Mouse (Mus musculus): ENCODE measurements at regions not wholly inside any gene's neighbourhood (a gene's known extent, or its start where the extent isn't known, plus 50 kb on each side); places are given as distances from the start of the nearest gene placed in this dataset.

- no peak for DNase-seq (ENCODE audit: low read depth, low spot score)
Measured at GRCm38 (mm10) chr5:64605991-64606390, 197.2 kb upstream of the Klf3 start.

GRCm38 (mm10) chr5:64609378-64610087 is 193.7 kb upstream of the Klf3 start:
- no peak for DNase-seq (ENCODE audit: low read depth, low spot score)

- no peak for DNase-seq (ENCODE audit: low read depth, low spot score)
Measured at GRCm38 (mm10) chr5:64610146-64610545, 193.0 kb upstream of the Klf3 start.

- DNase-seq (ENCODE audit: low read depth, low spot score): no peak
Measured at GRCm38 (mm10) chr5:64610562-64611405, 192.4 kb upstream of the Klf3 start.

GRCm38 (mm10) chr5:64612017-64612416 is 191.2 kb upstream of the Klf3 start:
- DNase-seq (ENCODE audit: low read depth, low spot score): no peak

- DNase-seq (ENCODE audit: low read depth, low spot score): no peak
Measured at GRCm38 (mm10) chr5:64613696-64614095, 189.5 kb upstream of the Klf3 start.

- no peak for DNase-seq (ENCODE audit: low read depth, low spot score)
Measured at GRCm38 (mm10) chr5:64618126-64618525, 185.1 kb upstream of the Klf3 start.

GRCm38 (mm10) chr5:64619752-64620151 is 183.4 kb upstream of the Klf3 start:
- DNase-seq (ENCODE audit: low read depth, low spot score): no peak

GRCm38 (mm10) chr5:64620726-64621125 is 182.5 kb upstream of the Klf3 start:
- DNase-seq (ENCODE audit: low read depth, low spot score): no peak

GRCm38 (mm10) chr5:64621386-64621785 is 181.8 kb upstream of the Klf3 start:
- no peak for DNase-seq (ENCODE audit: low read depth, low spot score)

- DNase-seq (ENCODE audit: low read depth, low spot score): no peak
Measured at GRCm38 (mm10) chr5:64623653-64624052, 179.5 kb upstream of the Klf3 start.

- DNase-seq (ENCODE audit: low read depth, low spot score): no peak
Measured at GRCm38 (mm10) chr5:64624205-64624604, 179.0 kb upstream of the Klf3 start.

GRCm38 (mm10) chr5:64625421-64625820 is 177.8 kb upstream of the Klf3 start:
- no peak for DNase-seq (ENCODE audit: low read depth, low spot score)

GRCm38 (mm10) chr5:64625841-64626298 is 177.3 kb upstream of the Klf3 start:
- no peak for DNase-seq (ENCODE audit: low read depth, low spot score)

GRCm38 (mm10) chr5:64626351-64626750 is 176.8 kb upstream of the Klf3 start:
- no peak for DNase-seq (ENCODE audit: low read depth, low spot score)

- DNase-seq (ENCODE audit: low read depth, low spot score): no peak
Measured at GRCm38 (mm10) chr5:64630582-64630981, 172.6 kb upstream of the Klf3 start.

- no peak for DNase-seq (ENCODE audit: low read depth, low spot score)
Measured at GRCm38 (mm10) chr5:64632171-64632570, 171.0 kb upstream of the Klf3 start.

GRCm38 (mm10) chr5:64634008-64634407 is 169.2 kb upstream of the Klf3 start:
- no peak for DNase-seq (ENCODE audit: low read depth, low spot score)

GRCm38 (mm10) chr5:64634721-64635120 is 168.5 kb upstream of the Klf3 start:
- no peak for DNase-seq (ENCODE audit: low read depth, low spot score)

GRCm38 (mm10) chr5:64636301-64636700 is 166.9 kb upstream of the Klf3 start:
- no peak for DNase-seq (ENCODE audit: low read depth, low spot score)

GRCm38 (mm10) chr5:64643584-64643983 is 159.6 kb upstream of the Klf3 start:
- no peak for DNase-seq (ENCODE audit: low read depth, low spot score)

- DNase-seq (ENCODE audit: low read depth, low spot score): no peak
Measured at GRCm38 (mm10) chr5:64647417-64648125, 155.6 kb upstream of the Klf3 start.
